Mouse (Mus musculus) hindbrain, embryonic 10.5 days (tissue): ENCODE measurements at regions not wholly inside any gene's neighbourhood (a gene's known extent, or its start where the extent isn't known, plus 50 kb on each side); places are given as distances from the start of the nearest gene placed in this dataset.

Experiments
- DNase-seq: peaks from one replicate; pipeline ENCODE4 v3.0.0-alpha.2; 2017; ENCODE audit warnings: low spot score
- H3K27ac ChIP-seq: fragments of 300-500 bp; sonication (generic); 2 replicates; pipeline ENCODE4 v1.5.1; 2016; ENCODE audit warnings: mild to moderate bottlenecking, moderate library complexity
- H3K27me3 ChIP-seq: fragments of 300-500 bp; sonication (generic); 2 replicates; pipeline ENCODE4 v1.6.1; 2016; ENCODE audit warnings: mild to moderate bottlenecking; ENCODE audit not compliant: poor library complexity, insufficient read depth, severe bottlenecking
- H3K36me3 ChIP-seq: fragments of 300-500 bp; sonication (generic); 2 replicates; pipeline ENCODE4 v1.6.1; 2016; ENCODE audit warnings: mild to moderate bottlenecking, moderate library complexity
- H3K4me1 ChIP-seq: fragments of 300-500 bp; sonication (generic); replicated peaks from 2 replicates; pipeline ENCODE4 v1.6.1; 2016; ENCODE audit warnings: mild to moderate bottlenecking
- H3K4me3 ChIP-seq: fragments of 300-500 bp; sonication (generic); 2 replicates; pipeline ENCODE4 v1.5.1; 2016; ENCODE audit warnings: mild to moderate bottlenecking, moderate library complexity
- H3K9me3 ChIP-seq: fragments of 300-500 bp; sonication (generic); 2 replicates; pipeline ENCODE4 v1.6.1; 2016; ENCODE audit warnings: mild to moderate bottlenecking, moderate library complexity
- WGBS: fragments of 180-500 bp; shearing (Covaris S2); methylation state at CpG from one replicate; pipeline ENCODE4 v1.1.7; 2016; 5-methylcytosine and 5-hydroxymethylcytosine counted together

- H3K27me3 ChIP-seq, result no peaks in the 10 kb centered on the region
- 87% methylated on average over 10 of the region's 10 CpGs for whole genome bisulfite sequencing
- H3K36me3 ChIP-seq, result no peaks in the 10 kb centered on the region
- no peaks in the 10 kb centered on the region for H3K9me3 ChIP-seq
- H3K27ac ChIP-seq, result no peak overlapping the region
- H3K4me3 ChIP-seq, result no peak overlapping the region
- H3K4me1 ChIP-seq, result peaks cover 6% of the 10 kb centered on the region; the same call in 1 of the 2 replicates
- DNase-seq, result no peak
Observed at GRCm38 (mm10) chr16:8961739-8962138, 131.8 kb downstream of the 1810013L24Rik start.

GRCm38 (mm10) chr16:8993521-8994250 is 163.8 kb downstream of the 1810013L24Rik start:
- Histone ChIP-seq H3K36me3 (no peaks in the 10 kb centered on the region), H3K4me1 (no peaks in the 10 kb centered on the region), H3K9me3 (0 out of 2 replicates have a peak, but pooled peaks cover 6% of the 10 kb centered on the region), H3K27ac (no peak overlapping the region), H3K27me3 (no peaks in the 10 kb centered on the region), H3K4me3 (no peak overlapping the region)
- DNase-seq, result no peak
- WGBS, result 93% methylated on average over 7 of the region's 7 CpGs

GRCm38 (mm10) chr16:8994521-8994920 is 164.6 kb downstream of the 1810013L24Rik start:
- H3K4me3 ChIP-seq, result no peak overlapping the region
- H3K9me3 ChIP-seq, result 0 out of 2 replicates have a peak, but pooled peaks cover 5% of the 10 kb centered on the region
- DNase-seq, result no peak
- no peaks in the 10 kb centered on the region for H3K36me3 ChIP-seq
- H3K4me1 ChIP-seq, result no peaks in the 10 kb centered on the region
- H3K27ac ChIP-seq, result no peak overlapping the region
- 90% methylated on average over 1 of the region's 1 CpGs for WGBS
- H3K27me3 ChIP-seq, result no peaks in the 10 kb centered on the region

GRCm38 (mm10) chr16:8997250-8997649 is 167.3 kb downstream of the 1810013L24Rik start:
- no peak overlapping the region for H3K27ac ChIP-seq
- WGBS, result 82% methylated on average over 5 of the region's 5 CpGs
- H3K9me3 ChIP-seq, result no peaks in the 10 kb centered on the region
- H3K4me3 ChIP-seq, result no peak overlapping the region
- H3K27me3 ChIP-seq, result no peaks in the 10 kb centered on the region
- H3K36me3 ChIP-seq, result no peaks in the 10 kb centered on the region
- no peaks in the 10 kb centered on the region for H3K4me1 ChIP-seq
- DNase-seq, result no peak

- Histone ChIP-seq H3K4me1 (peaks cover 11% of the 10 kb centered on the region), H3K27me3 (no peaks in the 10 kb centered on the region), H3K4me3 (no peak overlapping the region), H3K36me3 (no peaks in the 10 kb centered on the region), H3K27ac (no peak overlapping the region), H3K9me3 (no peaks in the 10 kb centered on the region)
- DNase-seq, result peak; percentile 15
- WGBS, result 29% methylated on average over 6 of the region's 6 CpGs
Observed at GRCm38 (mm10) chr16:9004012-9004411, 174.1 kb downstream of the 1810013L24Rik start.

- Histone ChIP-seq H3K4me1 (peaks cover 16% of the 10 kb centered on the region), H3K36me3 (no peaks in the 10 kb centered on the region), H3K9me3 (no peaks in the 10 kb centered on the region), H3K27ac (no peak overlapping the region), H3K27me3 (no peaks in the 10 kb centered on the region), H3K4me3 (no peak overlapping the region)
- DNase-seq, result no peak
- 38% methylated on average over 5 of the region's 5 CpGs for WGBS
Observed at GRCm38 (mm10) chr16:9005933-9006332, 176.0 kb downstream of the 1810013L24Rik start.

GRCm38 (mm10) chr16:9009361-9010083 is 179.6 kb downstream of the 1810013L24Rik start:
- DNase-seq, result peak; percentile 86
- peak overlapping the region; percentile 45; the same call in 1 of the 2 replicates for H3K27ac ChIP-seq
- H3K27me3 ChIP-seq, result no peaks in the 10 kb centered on the region
- H3K4me3 ChIP-seq, result no peak overlapping the region
- H3K36me3 ChIP-seq, result no peaks in the 10 kb centered on the region
- 21% methylated on average over 19 of the region's 19 CpGs for WGBS
- peaks cover 8% of the 10 kb centered on the region for H3K4me1 ChIP-seq
- no peaks in the 10 kb centered on the region for H3K9me3 ChIP-seq

- Histone ChIP-seq H3K27ac (no peak overlapping the region), H3K4me1 (peaks cover 7% of the 10 kb centered on the region; the same call in 1 of the 2 replicates), H3K4me3 (no peak overlapping the region), H3K36me3 (no peaks in the 10 kb centered on the region), H3K27me3 (no peaks in the 10 kb centered on the region), H3K9me3 (no peaks in the 10 kb centered on the region)
- no peak for DNase-seq
- WGBS, result 69% methylated on average over 1 of the region's 1 CpGs
Observed at GRCm38 (mm10) chr16:9011077-9011476, 181.2 kb downstream of the 1810013L24Rik start.

GRCm38 (mm10) chr16:9011691-9012090 is 181.8 kb downstream of the 1810013L24Rik start:
- no peak overlapping the region for H3K27ac ChIP-seq
- no peak for DNase-seq
- no peaks in the 10 kb centered on the region for H3K9me3 ChIP-seq
- no peaks in the 10 kb centered on the region for H3K27me3 ChIP-seq
- no peak overlapping the region for H3K4me3 ChIP-seq
- peaks cover 5% of the 10 kb centered on the region; the same call in 1 of the 2 replicates for H3K4me1 ChIP-seq
- H3K36me3 ChIP-seq, result no peaks in the 10 kb centered on the region
- 77% methylated on average over 4 of the region's 4 CpGs for whole genome bisulfite sequencing

GRCm38 (mm10) chr16:9016040-9016761 is 186.3 kb downstream of the 1810013L24Rik start:
- no peak for DNase-seq
- H3K27ac ChIP-seq, result peak overlapping the region; percentile 29; the same call in 1 of the 2 replicates
- H3K9me3 ChIP-seq, result no peaks in the 10 kb centered on the region
- no peak overlapping the region for H3K4me3 ChIP-seq
- 72% methylated on average over 13 of the region's 13 CpGs for WGBS
- no peaks in the 10 kb centered on the region for H3K36me3 ChIP-seq
- H3K27me3 ChIP-seq, result no peaks in the 10 kb centered on the region
- H3K4me1 ChIP-seq, result no peaks in the 10 kb centered on the region

GRCm38 (mm10) chr16:9016762-9017086 is 186.8 kb downstream of the 1810013L24Rik start:
- 96% methylated on average over 7 of the region's 7 CpGs for WGBS
- Histone ChIP-seq H3K9me3 (no peaks in the 10 kb centered on the region), H3K27me3 (no peaks in the 10 kb centered on the region), H3K27ac (no peak overlapping the region), H3K4me1 (no peaks in the 10 kb centered on the region), H3K36me3 (no peaks in the 10 kb centered on the region), H3K4me3 (no peak overlapping the region)
- DNase-seq, result no peak

- Histone ChIP-seq H3K27me3 (no peaks in the 10 kb centered on the region), H3K27ac (no peak overlapping the region), H3K9me3 (no peaks in the 10 kb centered on the region), H3K4me3 (no peak overlapping the region), H3K4me1 (no peaks in the 10 kb centered on the region), H3K36me3 (no peaks in the 10 kb centered on the region)
- WGBS, result 86% methylated on average over 4 of the region's 4 CpGs
- DNase-seq, result no peak
Observed at GRCm38 (mm10) chr16:9030717-9031116, 200.8 kb downstream of the 1810013L24Rik start.

GRCm38 (mm10) chr16:9043271-9043670 is 213.4 kb downstream of the 1810013L24Rik start:
- 87% methylated on average over 6 of the region's 6 CpGs for WGBS
- Histone ChIP-seq H3K27me3 (no peaks in the 10 kb centered on the region), H3K4me3 (no peak overlapping the region), H3K27ac (no peak overlapping the region), H3K4me1 (no peaks in the 10 kb centered on the region), H3K9me3 (no peaks in the 10 kb centered on the region), H3K36me3 (no peaks in the 10 kb centered on the region)
- DNase-seq, result no peak
